Mouse (Mus musculus) frontal cortex, postnatal 14 days (tissue): ENCODE results near the gene U2af2.
"Not testable (repeated sequence)": the region's sequence is repeated elsewhere in the genome, so short reads cannot be mapped to it uniquely, and the experiment has no call there.

Experiments used
- DNase-seq, 2 experiments: peaks; one replicate each; pipeline ENCODE4 v3.0.0; 2022; ENCODE audit warnings: low spot score in 2 of 2

U2af2 gene

DNA sequence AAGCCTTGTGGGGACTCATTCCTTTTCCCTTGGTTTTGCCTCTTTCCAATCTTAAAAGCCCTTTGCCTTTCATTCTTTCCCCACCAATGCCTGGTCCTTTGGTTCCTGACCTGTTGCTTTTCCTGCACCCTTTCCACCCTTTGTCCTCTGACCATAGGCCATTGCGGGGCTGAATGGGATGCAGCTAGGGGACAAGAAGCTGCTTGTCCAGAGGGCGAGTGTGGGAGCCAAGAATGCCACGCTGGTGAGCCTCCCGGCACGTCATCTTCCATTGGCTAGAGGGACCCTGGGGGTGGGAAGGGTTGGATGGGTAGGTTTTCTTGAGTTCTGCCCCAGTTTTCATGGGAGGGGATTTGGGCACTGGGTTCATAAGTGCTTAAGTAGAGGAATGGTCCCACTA lies 13.0 kb downstream of the U2af2 start:
- no peak for DNase-seq

DNA sequence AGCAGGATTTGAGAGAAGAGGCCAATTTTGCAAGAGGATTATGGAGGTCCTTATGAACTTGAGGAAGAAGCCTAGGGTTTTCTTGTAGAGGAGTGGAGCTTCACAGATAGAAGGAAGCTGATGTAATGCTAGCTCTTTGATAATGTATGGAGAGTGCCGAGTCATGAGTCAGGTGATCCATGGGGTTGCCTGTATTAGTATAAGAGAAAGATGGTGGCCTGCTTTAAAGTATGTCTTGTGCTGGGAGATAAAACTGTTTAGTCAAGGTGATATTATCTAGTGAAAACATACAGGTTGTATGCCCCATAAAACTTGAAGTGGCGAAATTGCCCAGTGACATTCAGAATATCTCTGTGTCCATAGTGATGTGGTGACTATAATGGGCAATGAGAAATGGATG lies 15.0 kb downstream of the U2af2 start:
- no peak for DNase-seq

DNA sequence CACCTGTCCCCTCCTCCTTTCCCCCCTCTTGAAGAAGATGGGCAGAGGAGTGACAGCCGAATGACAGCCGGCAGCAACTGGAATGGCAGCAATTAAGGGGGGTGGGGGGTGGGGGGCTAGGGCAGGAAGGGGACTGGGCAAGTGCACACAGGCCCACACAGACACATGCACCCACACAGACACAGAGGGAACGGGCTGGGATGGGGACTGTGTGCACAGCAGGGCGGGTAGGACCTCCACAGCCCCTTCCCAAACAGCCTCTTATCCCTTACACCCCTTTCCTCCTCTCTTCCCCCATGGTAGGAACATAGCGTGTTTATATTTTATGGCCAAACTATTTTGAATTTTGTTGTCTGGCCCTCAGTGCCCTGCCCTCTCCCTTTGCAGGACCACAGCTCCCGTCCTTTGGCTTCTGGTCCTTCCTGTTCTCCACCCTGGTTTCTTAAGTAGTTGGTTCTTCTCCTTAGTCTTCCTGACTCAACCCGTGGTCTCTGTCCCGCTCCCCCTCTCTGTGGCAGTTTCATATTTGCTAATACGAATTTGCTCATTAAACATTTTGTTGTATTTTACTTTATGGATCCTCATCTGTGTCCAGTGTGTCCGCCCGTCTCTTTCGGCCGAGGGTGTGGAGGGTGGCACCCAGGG lies 17.5 kb downstream of the U2af2 start:
- DNase-seq, result not testable (repeated sequence)

DNA sequence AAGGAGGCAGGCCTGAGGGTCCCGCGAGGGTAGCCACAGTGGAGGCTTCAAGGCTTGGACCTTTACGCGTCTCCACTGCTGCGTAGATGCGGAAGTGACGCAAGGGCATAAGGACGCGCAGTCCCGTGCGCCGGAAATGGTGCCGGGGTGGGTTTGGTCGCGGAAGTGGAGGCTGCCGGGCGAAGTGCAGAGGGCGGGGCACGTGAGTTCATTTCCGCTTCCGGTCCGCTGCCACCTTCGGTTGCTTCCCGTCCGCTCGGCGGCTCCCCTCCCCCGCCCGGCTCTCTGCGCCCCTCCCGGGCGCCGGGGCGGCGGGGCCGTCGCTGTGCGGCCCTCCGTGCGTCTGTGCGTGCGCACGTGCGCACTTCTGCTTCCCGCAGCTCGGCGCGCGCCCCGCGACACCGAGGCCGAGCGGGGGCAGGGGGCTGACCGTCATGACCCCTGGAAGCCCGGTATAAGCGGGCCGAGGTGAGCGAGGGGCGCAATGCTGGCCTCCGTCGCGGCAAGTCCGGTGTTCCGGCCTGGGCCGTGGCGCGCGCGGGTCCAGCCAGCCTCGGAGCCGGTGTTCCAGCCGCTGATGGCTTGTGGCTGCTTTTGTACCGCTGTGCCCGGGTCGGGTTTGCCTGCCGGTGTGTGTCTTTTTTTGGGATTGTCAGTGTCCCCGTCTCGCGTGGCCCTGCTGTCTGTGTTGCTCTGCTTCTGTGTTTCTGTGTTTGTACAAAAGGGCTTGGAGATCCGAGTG lies 18.2 kb downstream of the U2af2 start, which contains the start of gene Epn1:
Gene Epn1, plus strand, starts transcription at position 226 of the 742 bp plus-strand sequence.
- DNase-seq, result peak; percentile 93 to 97

DNA sequence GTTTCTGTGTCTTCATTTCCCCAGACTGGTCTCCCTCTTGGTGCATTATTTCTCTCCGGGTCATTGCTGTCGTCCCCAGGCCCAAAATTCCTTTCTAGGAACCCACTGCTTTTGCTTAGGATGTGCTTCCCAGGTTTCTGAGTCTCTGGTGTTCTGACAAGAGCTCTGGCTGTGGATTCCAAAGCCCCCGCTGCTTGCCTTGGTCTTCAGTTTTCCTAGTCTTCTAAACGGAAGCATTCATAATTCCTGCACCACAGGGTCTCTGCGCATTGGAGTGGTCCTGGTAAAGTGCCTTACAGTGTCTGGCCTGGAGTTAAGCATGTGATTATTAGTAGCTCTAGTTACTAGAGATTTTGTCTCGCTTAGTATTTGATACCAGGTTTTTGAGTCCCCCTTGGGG lies 18.9 kb downstream of the U2af2 start:
- DNase-seq, result no peak

DNA sequence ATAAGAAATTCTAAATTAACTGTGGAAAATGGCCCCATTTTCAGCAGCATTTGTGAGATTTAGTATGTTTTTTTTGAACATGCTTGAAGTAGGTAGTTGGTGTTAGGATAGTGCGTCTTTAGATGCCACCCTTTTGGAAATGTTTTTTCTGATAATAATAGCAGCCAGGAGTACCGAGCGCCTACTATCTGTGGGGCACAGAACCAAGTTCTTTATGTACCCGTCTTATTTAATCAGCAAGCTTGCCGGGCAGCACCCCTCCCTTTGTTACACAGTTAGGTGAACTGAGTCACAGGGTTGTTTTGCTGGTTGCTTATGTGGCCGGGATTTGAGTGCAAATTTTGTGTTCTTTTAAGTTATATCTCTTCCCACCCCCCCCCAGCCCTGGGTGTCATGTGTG lies 19.3 kb downstream of the U2af2 start:
- DNase-seq, result no peak

DNA sequence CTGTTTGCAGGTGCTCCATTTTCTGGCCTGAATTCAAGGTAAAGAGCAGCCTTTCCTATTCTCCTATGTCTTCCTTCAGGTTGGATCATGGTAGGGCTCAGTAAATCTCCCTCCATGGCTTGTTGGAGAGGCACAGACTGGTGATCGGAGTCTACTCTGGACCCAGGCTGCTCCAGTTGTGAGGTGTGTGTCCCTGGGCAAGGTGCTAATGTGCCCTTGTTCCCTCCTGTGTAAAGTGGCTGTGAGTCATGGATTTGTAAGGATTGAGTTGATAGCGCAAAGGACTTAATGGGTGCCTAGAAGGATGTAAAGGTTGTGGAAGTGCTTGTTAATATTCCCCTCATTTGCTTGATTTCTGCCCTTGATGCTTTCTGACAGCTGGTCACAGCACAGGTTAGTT lies 20.0 kb downstream of the U2af2 start:
- no peak for DNase-seq

DNA sequence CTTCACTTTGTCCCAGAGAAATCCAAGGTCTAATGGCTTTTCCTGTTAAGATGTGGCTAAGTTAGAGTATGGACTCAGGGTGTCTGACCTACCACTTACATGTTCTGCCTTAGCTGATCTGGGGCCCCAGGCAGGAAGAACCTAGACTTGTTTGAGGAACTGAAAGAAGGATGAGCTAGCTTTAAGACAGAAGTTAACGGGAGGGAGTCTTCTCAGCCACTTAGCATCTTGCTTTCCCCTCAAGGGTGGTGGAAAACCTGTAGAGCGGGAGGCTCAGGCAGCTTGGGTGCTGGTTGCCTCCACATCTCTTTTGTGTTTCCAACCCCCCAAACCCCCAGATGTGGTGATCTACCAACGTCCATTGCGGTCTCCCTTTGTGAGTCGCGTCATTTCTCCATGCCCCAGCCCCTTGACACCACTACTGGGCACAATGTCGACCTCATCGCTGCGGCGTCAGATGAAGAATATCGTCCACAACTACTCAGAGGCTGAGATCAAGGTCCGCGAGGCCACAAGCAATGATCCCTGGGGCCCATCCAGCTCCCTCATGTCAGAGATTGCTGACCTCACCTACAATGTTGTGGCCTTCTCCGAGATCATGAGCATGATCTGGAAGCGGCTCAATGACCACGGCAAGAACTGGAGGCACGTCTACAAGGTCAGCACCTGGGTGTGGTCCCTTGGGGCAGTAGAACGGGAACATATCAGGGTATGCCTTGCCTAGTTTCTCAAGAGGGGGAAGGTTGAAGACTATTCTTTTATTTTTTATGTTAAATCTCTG lies 21.6 kb downstream of the U2af2 start:
- no peak for DNase-seq

DNA sequence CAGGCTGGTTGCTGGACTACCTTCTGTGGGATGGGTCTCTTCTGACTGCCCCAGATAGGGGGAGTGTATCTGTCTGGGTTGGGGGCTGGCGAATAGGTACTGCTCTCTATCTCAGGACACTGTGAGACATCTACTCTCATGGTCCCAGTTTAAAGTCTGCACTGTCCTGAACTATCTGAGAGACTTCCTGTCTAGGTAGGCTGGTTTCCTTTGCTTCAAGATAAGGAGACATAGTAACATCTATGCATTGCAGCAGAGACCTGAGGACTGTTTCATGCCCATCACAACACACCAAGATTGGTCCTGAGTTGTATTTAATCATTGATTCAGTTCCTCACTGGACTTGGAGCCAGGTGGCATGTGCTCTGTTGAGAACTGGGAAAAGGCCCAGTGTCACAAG lies 23.6 kb downstream of the U2af2 start:
- no peak for DNase-seq

DNA sequence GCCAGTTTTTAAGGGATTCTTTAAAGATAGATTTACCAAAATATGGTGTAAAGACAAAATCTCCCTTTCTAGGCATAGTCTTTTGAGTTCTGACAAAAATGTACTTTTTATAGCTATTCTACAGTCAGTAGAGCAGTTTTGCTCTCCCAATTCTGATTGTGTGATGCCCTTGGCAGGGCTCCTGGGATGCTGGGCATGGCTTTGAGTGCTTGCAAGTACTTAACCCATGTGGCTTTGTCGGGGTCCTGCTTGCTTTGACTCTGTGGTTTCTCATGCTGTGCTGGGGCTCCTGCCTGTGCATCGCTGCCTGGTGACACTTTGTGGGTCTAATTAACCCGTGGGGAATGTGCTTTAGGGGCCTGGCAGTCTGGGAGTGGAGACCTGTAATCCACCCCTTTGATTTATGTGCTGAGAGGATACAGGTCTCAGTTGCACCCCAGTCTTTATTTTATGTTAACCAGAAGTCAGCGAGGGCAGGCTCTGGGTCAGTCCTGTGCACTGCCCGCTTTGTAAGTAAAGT lies 25.0 kb downstream of the U2af2 start:
- DNase-seq, result no peak

DNA sequence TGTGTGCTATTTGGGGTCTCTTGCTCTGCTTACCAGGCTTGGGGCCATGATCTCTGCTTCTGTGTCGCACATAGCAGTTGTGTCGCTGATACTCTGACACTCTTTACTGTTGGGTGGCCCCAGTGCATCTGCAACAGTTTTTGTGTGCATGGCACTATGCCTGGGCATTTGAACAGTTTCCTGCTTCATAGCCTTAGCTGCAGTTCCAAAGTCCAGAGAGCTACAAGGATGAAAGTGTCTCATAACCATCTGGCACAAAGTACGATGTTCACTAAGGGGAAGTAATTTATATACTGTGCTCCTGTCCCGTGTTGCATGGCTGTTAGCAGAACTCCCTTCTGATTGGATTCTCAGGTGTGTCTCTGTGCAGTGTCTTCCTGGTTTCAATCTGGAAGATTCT lies 25.9 kb downstream of the U2af2 start:
- no peak for DNase-seq

DNA sequence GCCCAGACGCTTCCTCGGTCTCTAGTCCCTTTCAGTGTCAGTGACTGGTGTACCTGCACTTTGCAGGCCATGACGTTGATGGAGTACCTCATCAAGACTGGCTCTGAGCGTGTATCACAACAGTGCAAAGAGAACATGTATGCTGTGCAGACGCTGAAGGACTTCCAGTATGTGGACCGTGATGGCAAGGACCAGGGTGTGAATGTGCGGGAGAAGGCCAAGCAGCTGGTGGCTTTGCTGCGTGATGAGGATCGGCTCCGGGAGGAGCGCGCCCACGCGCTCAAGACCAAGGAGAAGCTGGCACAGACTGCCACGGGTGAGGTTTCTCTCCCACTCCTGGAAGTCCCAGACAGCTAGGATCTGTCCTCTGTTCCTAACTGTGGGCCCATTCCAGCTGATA lies 27.9 kb downstream of the U2af2 start:
- no peak for DNase-seq

DNA sequence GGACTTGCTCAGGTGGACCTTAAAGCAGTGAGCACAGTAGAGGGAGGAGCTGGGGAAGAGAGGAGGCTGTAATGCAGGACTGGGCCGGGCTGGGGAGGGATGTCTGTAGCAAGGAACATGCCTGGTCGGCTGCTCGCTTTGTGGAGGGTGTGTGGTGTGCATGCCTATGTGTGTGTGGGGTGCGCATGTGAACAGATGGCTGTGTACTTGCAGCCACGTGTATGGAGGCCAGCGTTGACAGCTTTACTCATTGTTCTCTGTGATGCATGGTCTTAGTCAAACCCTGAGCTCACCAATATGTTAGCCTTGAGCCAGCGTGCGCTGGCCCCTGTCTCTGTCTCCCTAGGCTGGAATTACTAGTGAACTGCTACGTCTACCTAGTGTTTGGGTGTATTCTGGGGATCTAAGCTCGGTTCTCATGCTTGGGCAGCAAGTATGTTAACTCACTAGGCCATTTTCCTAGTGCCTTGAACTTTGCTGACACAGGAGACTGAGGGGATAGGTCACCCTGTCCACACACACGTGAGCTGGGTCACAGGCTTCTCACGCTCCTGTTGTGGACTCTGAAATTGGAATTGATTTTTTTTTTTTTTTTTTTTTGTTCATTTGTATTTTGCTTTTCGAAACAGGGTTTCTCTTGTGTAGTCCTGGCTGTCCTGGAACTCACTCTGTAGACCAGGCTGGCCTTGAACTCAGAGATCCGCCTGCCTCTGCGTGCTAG lies 29.2 kb downstream of the U2af2 start:
- no peak for DNase-seq

DNA sequence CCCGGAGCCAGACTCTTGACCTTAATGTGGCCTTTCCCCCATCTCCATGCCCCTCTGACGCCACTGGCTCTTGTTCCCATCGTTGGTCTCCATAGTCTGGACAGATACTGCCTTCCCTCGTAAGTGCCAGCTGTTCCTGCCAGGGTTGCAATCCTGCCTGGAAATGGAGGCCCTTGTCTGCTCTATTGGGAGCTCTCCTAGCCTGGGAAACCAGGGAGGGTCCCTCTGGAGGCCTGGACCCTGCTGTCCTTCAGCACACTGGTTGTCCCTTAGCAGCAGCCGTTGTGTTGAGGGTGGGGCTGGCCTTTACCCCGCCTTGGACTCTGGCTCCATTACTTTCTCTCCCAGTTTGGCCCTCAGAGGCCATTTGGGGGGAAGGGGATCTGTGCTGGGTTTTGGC lies 30.4 kb downstream of the U2af2 start:
- DNase-seq, result no peak

DNA sequence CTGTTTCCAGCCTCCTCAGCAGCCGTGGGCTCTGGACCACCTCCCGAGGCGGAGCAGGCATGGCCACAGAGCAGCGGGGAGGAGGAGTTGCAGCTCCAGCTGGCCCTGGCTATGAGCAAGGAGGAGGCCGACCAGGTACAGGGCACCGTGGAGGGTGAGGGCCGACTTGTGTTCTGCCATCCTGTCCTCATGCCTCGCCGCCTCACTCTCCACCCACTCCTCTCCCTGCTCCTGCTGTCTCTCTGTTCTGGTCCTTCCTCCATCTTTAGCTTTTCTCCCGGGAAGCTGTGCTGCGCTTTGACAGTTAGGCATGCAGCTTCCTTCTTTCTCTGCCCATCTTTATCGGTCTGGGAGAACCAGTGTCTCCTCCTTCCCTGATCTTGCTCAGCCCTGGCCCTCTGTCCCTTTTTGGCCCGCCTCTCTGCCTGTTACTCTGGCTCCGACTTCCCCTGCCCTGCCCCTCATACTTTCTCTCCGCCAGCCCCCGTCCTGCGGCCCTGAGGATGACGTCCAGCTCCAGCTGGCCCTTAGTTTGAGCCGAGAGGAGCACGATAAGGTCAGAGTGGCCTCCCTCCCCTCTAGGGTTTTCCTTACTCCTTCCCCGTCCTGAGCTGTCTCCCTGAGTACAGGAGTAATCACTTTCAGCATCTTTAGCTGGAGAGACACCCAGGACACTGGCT lies 31.0 kb downstream of the U2af2 start:
- no peak for DNase-seq

DNA sequence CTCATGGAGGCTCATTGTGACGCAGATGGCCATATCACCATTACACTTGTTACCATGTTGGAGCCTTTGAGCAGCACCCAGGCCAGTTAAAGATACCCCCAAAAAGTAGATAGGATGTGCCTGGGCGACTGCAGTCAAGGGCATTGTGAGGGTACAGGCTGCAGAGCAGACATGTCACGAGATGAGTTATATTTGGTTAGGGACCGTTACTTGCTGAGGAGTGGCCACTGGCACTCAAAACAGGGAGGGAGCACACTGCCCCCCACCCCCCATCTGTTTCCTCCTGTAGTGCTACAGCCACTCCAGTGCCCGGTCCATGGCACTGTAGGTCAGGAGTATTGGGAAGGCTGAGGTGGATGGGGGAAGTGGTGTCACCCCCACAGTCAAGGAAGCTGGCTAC lies 36.8 kb downstream of the U2af2 start:
- DNase-seq, result no peak

DNA sequence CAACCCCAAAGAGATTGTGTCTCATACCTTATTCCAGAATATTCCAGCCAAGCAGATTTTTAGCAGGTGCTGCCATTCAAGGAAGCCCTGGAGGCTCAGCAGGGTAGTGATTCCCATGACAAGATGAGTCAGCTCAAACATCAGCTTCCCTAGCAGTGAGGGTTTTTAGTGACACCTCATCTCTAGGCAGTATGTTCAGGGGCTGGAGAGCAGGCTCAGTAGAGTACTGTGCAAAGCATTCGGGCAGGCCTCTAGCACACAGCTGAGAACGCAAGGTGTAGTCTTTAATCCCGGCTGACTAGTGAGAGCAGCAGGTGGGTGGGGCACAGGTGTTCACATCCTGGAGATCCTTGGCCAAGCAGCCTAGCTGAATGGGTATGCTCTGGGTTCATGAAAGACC lies 37.9 kb downstream of the U2af2 start:
- no peak for DNase-seq

DNA sequence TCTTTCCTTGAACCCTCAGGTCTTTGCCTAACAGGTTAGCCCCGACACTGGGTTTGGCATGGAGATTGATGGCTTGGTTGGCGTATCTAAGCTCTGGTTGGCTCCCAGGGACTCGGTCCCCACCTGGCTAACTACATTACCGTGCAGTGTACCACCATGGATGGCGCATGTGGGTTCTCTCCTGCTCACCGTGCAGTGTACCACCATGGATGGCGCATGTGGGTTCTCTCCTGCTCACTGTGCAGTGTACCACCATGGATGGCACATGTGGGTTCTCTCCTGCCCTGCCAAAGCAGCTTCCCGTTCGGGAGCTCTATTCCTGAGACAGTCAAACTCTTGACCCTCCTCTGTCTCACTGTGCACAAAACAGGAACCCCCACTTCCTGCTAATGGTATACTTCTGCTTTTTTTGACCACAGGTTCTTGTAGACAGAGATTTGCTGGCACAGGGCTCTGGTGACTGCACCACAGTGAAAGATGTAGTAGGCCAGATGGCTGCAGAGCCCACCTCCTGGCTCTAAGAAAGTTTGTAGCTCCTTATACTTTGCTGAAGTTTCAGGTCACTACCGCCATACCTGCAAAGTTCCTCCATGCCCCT lies 39.2 kb downstream of the U2af2 start:
- no peak for DNase-seq

DNA sequence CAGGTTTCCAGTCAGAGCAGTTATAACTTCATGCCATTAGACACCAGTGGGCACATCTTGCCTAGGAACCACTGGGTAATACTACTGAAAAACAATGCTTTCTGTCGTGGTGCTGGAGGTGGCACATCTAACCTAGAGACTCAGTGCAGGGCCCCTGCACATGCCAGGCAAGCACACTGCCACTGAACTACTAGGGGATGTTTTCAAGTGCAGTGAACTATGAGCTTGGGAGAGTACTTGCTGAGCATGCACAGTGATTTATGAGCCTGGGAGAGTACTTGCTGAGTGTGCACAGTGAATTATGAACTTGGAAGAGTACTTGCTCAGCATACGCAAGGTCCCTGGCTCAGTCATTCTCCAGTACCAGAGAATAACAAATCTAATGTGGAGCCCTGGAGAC lies 40.6 kb downstream of the U2af2 start:
- no peak for DNase-seq

DNA sequence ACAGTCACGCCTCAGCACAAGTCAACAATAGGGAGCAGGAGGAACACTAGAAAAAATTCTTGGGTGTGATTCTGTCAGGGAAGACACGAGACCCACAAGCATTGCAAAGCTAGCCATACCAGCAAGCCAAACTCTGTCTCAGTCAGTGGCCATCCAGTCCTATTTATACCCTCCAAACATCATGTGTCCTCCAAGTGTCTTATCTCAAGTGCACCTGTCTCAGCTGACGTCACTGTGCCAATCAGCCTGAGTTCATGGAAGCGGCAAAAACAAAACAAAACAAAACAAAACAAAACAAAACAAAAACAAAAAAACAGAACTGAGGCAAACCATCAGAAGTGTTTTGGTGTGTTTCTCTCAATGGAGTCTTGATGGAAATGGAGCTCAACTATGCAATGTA lies 46.3 kb downstream of the U2af2 start:
- DNase-seq, result no peak

DNA sequence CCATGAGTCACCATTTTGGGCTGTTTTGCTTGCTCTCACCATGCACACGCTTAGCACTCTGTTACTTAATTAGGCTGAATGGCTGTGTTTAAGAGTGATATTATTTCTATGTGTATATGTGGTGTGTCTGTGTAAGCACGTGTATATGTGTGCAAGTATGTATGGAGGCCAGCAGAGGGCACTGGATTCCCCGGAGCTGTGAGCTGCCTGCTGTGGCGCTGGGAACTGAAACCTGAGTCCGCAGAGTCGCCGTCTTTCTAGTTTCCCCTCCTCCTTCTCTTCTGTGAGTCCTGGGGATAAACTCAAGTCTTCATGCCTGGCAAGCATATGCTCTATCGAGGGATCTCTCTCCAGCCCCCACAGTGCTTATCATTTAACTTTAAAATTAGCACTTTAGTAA lies 47.4 kb downstream of the U2af2 start:
- no peak for DNase-seq
